Mouse (Mus musculus) hindbrain, postnatal 0 days (tissue): ENCODE data around the gene 4930562C15Rik. TPM values are rescaled to one million over a fixed set of nuclear protein-coding genes. Genes with fewer than 3 reads are reported as not detected.

Source experiments
- ATAC-seq: fragments of 200-750 bp; cut with Nextera tagmentation; 2 replicates; pipeline ENCODE4 v1.8.0; 2017; ENCODE audit warnings: mild to moderate bottlenecking, moderate TSS enrichment, moderate library complexity
- DNase-seq: peaks from one replicate; pipeline ENCODE4 v3.0.0-alpha.2; 2015; ENCODE audit warnings: low spot score
- H3K27ac ChIP-seq: fragments of 300-500 bp; sonication (generic); 2 replicates; pipeline ENCODE4 v1.5.1; 2014; ENCODE audit warnings: mild to moderate bottlenecking
- H3K27me3 ChIP-seq: fragments of 300-500 bp; sonication (generic); 2 replicates; pipeline ENCODE4 v1.6.1; 2014; ENCODE audit warnings: low read length, mixed read lengths; ENCODE audit not compliant: insufficient read depth
- H3K36me3 ChIP-seq: fragments of 300-500 bp; sonication (generic); 2 replicates; pipeline ENCODE4 v1.6.1; 2014; ENCODE audit warnings: low read length, mixed read lengths; ENCODE audit not compliant: insufficient read depth
- H3K4me1 ChIP-seq: fragments of 300-500 bp; sonication (generic); 2 replicates; pipeline ENCODE4 v1.6.1; 2014; ENCODE audit warnings: antibody characterized with exemption, low read length, mixed read lengths; ENCODE audit not compliant: insufficient read depth
- H3K4me2 ChIP-seq: fragments of 300-500 bp; sonication (generic); 2 replicates; pipeline ENCODE4 v1.6.1; 2014; ENCODE audit warnings: low read depth, mild to moderate bottlenecking, low read length, moderate library complexity, mixed read lengths
- H3K4me3 ChIP-seq: fragments of 300-500 bp; sonication (generic); 2 replicates; pipeline ENCODE4 v1.5.1; 2014; ENCODE audit warnings: low read length
- H3K9ac ChIP-seq: fragments of 300-500 bp; sonication (generic); replicated peaks from 2 replicates; pipeline ENCODE4 v1.6.1; 2014; ENCODE audit warnings: mild to moderate bottlenecking, low read length, moderate library complexity, mixed read lengths
- H3K9me3 ChIP-seq: fragments of 300-500 bp; sonication (generic); 2 replicates; pipeline ENCODE4 v1.6.1; 2016; ENCODE audit warnings: low read length, mixed read lengths
- CTCF ChIP-seq: IDR thresholded peaks from 2 replicates; pipeline ENCODE4 v1.5.1; 2016; ENCODE audit warnings: antibody characterized with exemption, control low read depth, low read depth
- WGBS: fragments of 180-500 bp; shearing (Covaris S2); extraction: QIAGEN DNeasy Blood & Tissue Kit; methylation state at CpG from one replicate; pipeline ENCODE4 v1.1.7; 2014; 5-methylcytosine and 5-hydroxymethylcytosine counted together
- polyA plus RNA-seq: library from polyadenylated mRNA; unstranded; fragments of >200 nt; fragmentation: Nextera tagmentation; extraction: Ambion mirVana; gene quantifications from 2 replicates; pipeline ENCODE4 v1.2.1, GENCODE M21; 2015
- total RNA-seq: library from RNA; depleted of rRNA; stranded (reverse); fragments of >200 nt; gene quantifications from 2 replicates; pipeline ENCODE4 v1.2.3, GENCODE M21; 2014

4930562C15Rik gene
- total and polyA plus RNA-seq, 2 experiments from 2014 or later = 0.31 TPM; not detected in 1

- Histone ChIP-seq H3K9me3 (no peaks in the 10 kb centered on the region), H3K36me3 (no peaks in the 10 kb centered on the region), H3K4me3 (no peak overlapping the region), H3K27me3 (no peaks in the 10 kb centered on the region), H3K9ac (no peak overlapping the region), H3K4me2 (no peak overlapping the region), H3K4me1 (no peaks in the 10 kb centered on the region), H3K27ac (no peak overlapping the region)
- peak; percentile 37 for TF ChIP-seq CTCF
- DNase-seq (no peak), ATAC-seq (no peak)
- WGBS = 59% methylated on average over 10 of the region's 10 CpGs
Measured at GRCm38 (mm10) chr16:4861392-4861791, 26.2 kb downstream of the 4930562C15Rik start.

GRCm38 (mm10) chr16:4862863-4863483, 27.8 kb downstream of the 4930562C15Rik start:
- Histone ChIP-seq H3K4me1 (no peaks in the 10 kb centered on the region), H3K36me3 (no peaks in the 10 kb centered on the region), H3K9ac (no peak overlapping the region), H3K9me3 (no peaks in the 10 kb centered on the region), H3K27ac (no peak overlapping the region), H3K27me3 (no peaks in the 10 kb centered on the region), H3K4me3 (no peak overlapping the region), H3K4me2 (no peak overlapping the region)
- peak; percentile 87 for ATAC-seq
- peak; percentile 79 for DNase-seq
- whole genome bisulfite sequencing = 54% methylated on average over 9 of the region's 9 CpGs
- TF ChIP-seq CTCF = peak; percentile 90

GRCm38 (mm10) chr16:4863742-4864141, 28.5 kb downstream of the 4930562C15Rik start:
- H3K27ac ChIP-seq = no peak overlapping the region
- H3K36me3 ChIP-seq = no peaks in the 10 kb centered on the region
- H3K4me2 ChIP-seq = no peak overlapping the region
- no peak for DNase-seq
- no peaks in the 10 kb centered on the region for H3K27me3 ChIP-seq
- H3K9me3 ChIP-seq = no peaks in the 10 kb centered on the region
- no peak overlapping the region for H3K9ac ChIP-seq
- no peak overlapping the region for H3K4me3 ChIP-seq
- no peaks in the 10 kb centered on the region for H3K4me1 ChIP-seq
- TF ChIP-seq CTCF = no peak
- no peak for ATAC-seq
- 86% methylated on average over 8 of the region's 8 CpGs for WGBS

- Histone ChIP-seq H3K27me3 (no peaks in the 10 kb centered on the region), H3K36me3 (no peaks in the 10 kb centered on the region), H3K4me3 (no peak overlapping the region), H3K9me3 (no peaks in the 10 kb centered on the region), H3K4me1 (no peaks in the 10 kb centered on the region), H3K9ac (no peak overlapping the region), H3K27ac (no peak overlapping the region), H3K4me2 (no peak overlapping the region)
- ATAC-seq (no peak), DNase-seq (no peak)
- 70% methylated on average over 7 of the region's 7 CpGs for whole genome bisulfite sequencing
- TF ChIP-seq CTCF = no peak
Measured at GRCm38 (mm10) chr16:4866101-4866695, 31.0 kb downstream of the 4930562C15Rik start.

- ATAC-seq (no peak), DNase-seq (no peak)
- Histone ChIP-seq H3K36me3 (peaks cover 3% of the 10 kb centered on the region; the same call in 1 of the 2 replicates), H3K4me2 (no peak overlapping the region), H3K27me3 (no peaks in the 10 kb centered on the region), H3K27ac (no peak overlapping the region), H3K9ac (no peak overlapping the region), H3K4me1 (no peaks in the 10 kb centered on the region), H3K9me3 (no peaks in the 10 kb centered on the region), H3K4me3 (no peak overlapping the region)
- no peak for TF ChIP-seq CTCF
- 91% methylated on average over 5 of the region's 5 CpGs for WGBS
Measured at GRCm38 (mm10) chr16:4870490-4870889, 35.3 kb downstream of the 4930562C15Rik start.

GRCm38 (mm10) chr16:4871926-4872325, 36.7 kb downstream of the 4930562C15Rik start:
- H3K4me1 ChIP-seq = no peaks in the 10 kb centered on the region
- peaks cover 3% of the 10 kb centered on the region; the same call in 1 of the 2 replicates for H3K36me3 ChIP-seq
- H3K9ac ChIP-seq = no peak overlapping the region
- DNase-seq (no peak), ATAC-seq (no peak)
- WGBS = 89% methylated on average over 2 of the region's 2 CpGs
- no peaks in the 10 kb centered on the region for H3K27me3 ChIP-seq
- no peak overlapping the region for H3K4me3 ChIP-seq
- H3K27ac ChIP-seq = no peak overlapping the region
- H3K9me3 ChIP-seq = no peaks in the 10 kb centered on the region
- no peak overlapping the region for H3K4me2 ChIP-seq
- no peak for TF ChIP-seq CTCF
